12 mouse cellular contexts compared by ENCODE assay signal in genomic region chr9:30021981-30022380, GRCm38 (mm10).
"Had no signal": no experiment of that assay in that cellular context is flagged by ENCODE, and none has a peak within 500 bp of the region (broad histone marks: within the 10 kb centered on the region; RNA-seq: fewer than 3 reads in every experiment).

No protein-coding gene starts in this region.

- DNase-seq: left cerebral cortex, postnatal 4 days; liver; liver, embryonic 13.5 days; liver, postnatal 0 days; lung, adult 18-20 months; lung, adult 2 months; lung, embryonic 14.5 days; lung, postnatal 10 days; lung, postnatal 14 days; lung, postnatal 36 days; lung, postnatal 4 days; midbrain, embryonic 14.5 days had no signal
